ENCODE assay signal across 9 mouse cellular contexts in genomic region chr7:28410841-28411475, GRCm38 (mm10). TPM values are rescaled to one million over a fixed set of nuclear protein-coding genes. Genes with fewer than 3 reads are reported as not detected.
A peak's percentile ranks its signal among the peaks of the same experiment; 100 is the strongest.
DNase-seq lines count a peak whose midpoint lies in the region; ATAC-seq and TF ChIP-seq lines count a peak whose summit lies in the region.
"Had no signal": no experiment of that assay in that cellular context is flagged by ENCODE, and none has a peak within 500 bp of the region (broad histone marks: within the 10 kb centered on the region; RNA-seq: fewer than 3 reads in every experiment).

No protein-coding gene starts in this region.

- no peaks in the 10 kb centered on the region for H3K27me3 ChIP-seq in heart, embryonic 15.5 days
- H3K27me3 ChIP-seq in liver, postnatal 0 days (ENCODE audit: insufficient read depth, low read length), result no peaks in the 10 kb centered on the region
- H3K27me3 ChIP-seq in limb, embryonic 10.5 days (ENCODE audit: low read depth, poor library complexity, severe bottlenecking), result no peaks in the 10 kb centered on the region

- no peak overlapping the region for H3K4me2 ChIP-seq in heart, embryonic 15.5 days
- H3K4me2 ChIP-seq in liver, postnatal 0 days (ENCODE audit: low read depth, low read length), result no peak overlapping the region

- no peak for TF ChIP-seq CTCF in liver, postnatal 0 days (IDR thresholded peaks at IDR 0.05; ENCODE audit: low read depth)

- no peak for TF ChIP-seq EP300 in liver, postnatal 0 days (IDR thresholded peaks at IDR 0.05; ENCODE audit: low read depth)

- no peak for ATAC-seq in heart, embryonic 15.5 days (replicated peaks; ENCODE audit: insufficient number of reproducible peaks, insufficient read depth, low FRiP score, low read depth)
- ATAC-seq in liver, postnatal 0 days, result no peak

- peaks cover 17% of the 10 kb centered on the region for H3K4me1 ChIP-seq in heart, embryonic 15.5 days (replicated peaks)
- no peaks in the 10 kb centered on the region for H3K4me1 ChIP-seq in liver, postnatal 0 days (ENCODE audit: insufficient read depth)
- H3K4me1 ChIP-seq in limb, embryonic 10.5 days, result no peaks in the 10 kb centered on the region
- H3K4me1 ChIP-seq: forebrain, embryonic 10.5 days had no signal

- no peak overlapping the region; the same call in 1 of the 2 replicates for H3K9ac ChIP-seq in heart, embryonic 15.5 days
- no peak overlapping the region for H3K9ac ChIP-seq in liver, postnatal 0 days (replicated peaks)

- no peaks in the 10 kb centered on the region for H3K9me3 ChIP-seq in heart, embryonic 15.5 days (replicated peaks)
- no peaks in the 10 kb centered on the region for H3K9me3 ChIP-seq in liver, postnatal 0 days (ENCODE audit: low read length)
- no peaks in the 10 kb centered on the region for H3K9me3 ChIP-seq in limb, embryonic 10.5 days (replicated peaks)
- H3K9me3 ChIP-seq: forebrain, embryonic 10.5 days had no signal

- H3K27ac ChIP-seq in heart, embryonic 15.5 days, result peak overlapping the region; percentile 51
- H3K27ac ChIP-seq in liver, postnatal 0 days (ENCODE audit: low read depth), result peak overlapping the region; percentile 52
- H3K27ac ChIP-seq in limb, embryonic 10.5 days, result no peak overlapping the region
- H3K27ac ChIP-seq: forebrain, embryonic 10.5 days had no signal

- DNase-seq in urinary bladder, postnatal 14 days (ENCODE audit: low spot score), result peak; percentile 75
- DNase-seq in urinary bladder, adult 2 months (ENCODE audit: low spot score), result no peak
- no peak for DNase-seq in liver, postnatal 0 days
- peak; percentile 84 for DNase-seq in testis, postnatal 14 days (ENCODE audit: low spot score)
- DNase-seq in limb, embryonic 10.5 days (ENCODE audit: low spot score), result no peak
- no peak for DNase-seq in right cerebral cortex, adult 2 months (ENCODE audit: low spot score in 2 of 2)
- DNase-seq in cerebellum, adult 11-12 months, result no peak

- H3K4me3 ChIP-seq in heart, embryonic 15.5 days, result no peak overlapping the region
- no peak overlapping the region for H3K4me3 ChIP-seq in liver, postnatal 0 days (ENCODE audit: low read depth, low read length)
- no peak overlapping the region for H3K4me3 ChIP-seq in limb, embryonic 10.5 days
- H3K4me3 ChIP-seq: forebrain, embryonic 10.5 days had no signal

- 67% methylated on average over 3 of the region's 3 CpGs for WGBS in heart, embryonic 15.5 days
- 81% methylated on average over 3 of the region's 3 CpGs for WGBS in liver, postnatal 0 days (ENCODE audit: insufficient replicate concordance)
- WGBS in limb, embryonic 10.5 days, result 92% methylated on average over 3 of the region's 3 CpGs

- peaks cover 67% of the 10 kb centered on the region for H3K36me3 ChIP-seq in heart, embryonic 15.5 days
- peaks cover 64% of the 10 kb centered on the region for H3K36me3 ChIP-seq in liver, postnatal 0 days (replicated peaks; ENCODE audit: insufficient read depth, low read length)
- H3K36me3 ChIP-seq in limb, embryonic 10.5 days, result peaks cover 97% of the 10 kb centered on the region

RNA-seq across cellular contexts. Expression of gene Paf1, which starts 18.2 kb away (rescaled TPM):
- polyA plus RNA-seq in urinary bladder, adult 2 months (2012; rRNA removed), result 108 and 130 TPM in 2 replicates
- 66.8 and 73.0 TPM in 2 replicates for polyA plus RNA-seq in heart, embryonic 15.5 days (2015; fragmentation: Nextera tagmentation; extraction: Ambion mirVana)
- polyA plus RNA-seq in liver, postnatal 0 days (2015; fragmentation: Nextera tagmentation; extraction: Ambion mirVana), result 16.9 and 21.1 TPM in 2 replicates
- polyA plus RNA-seq in limb, embryonic 10.5 days (2016; fragmentation: Nextera tagmentation; extraction: Ambion mirVana), result 81.3 and 91.5 TPM in 2 replicates

RNA-seq across cellular contexts. Expression of gene Med29, which starts 18.4 kb away (rescaled TPM):
- polyA plus RNA-seq in urinary bladder, adult 2 months (2012; rRNA removed), result 25.6 and 30.8 TPM in 2 replicates
- polyA plus RNA-seq in heart, embryonic 15.5 days (2015; fragmentation: Nextera tagmentation; extraction: Ambion mirVana), result 42.0 and 45.7 TPM in 2 replicates
- 18.0 and 18.6 TPM in 2 replicates for polyA plus RNA-seq in liver, postnatal 0 days (2015; fragmentation: Nextera tagmentation; extraction: Ambion mirVana)
- 65.1 and 67.0 TPM in 2 replicates for polyA plus RNA-seq in limb, embryonic 10.5 days (2016; fragmentation: Nextera tagmentation; extraction: Ambion mirVana)

RNA-seq across cellular contexts. Expression of gene Gmfg, which starts 26.3 kb away (rescaled TPM):
- 18.6 and 20.7 TPM in 2 replicates for polyA plus RNA-seq in urinary bladder, adult 2 months (2012; rRNA removed)
- 9.6 and 20.9 TPM in 2 replicates for polyA plus RNA-seq in heart, embryonic 15.5 days (2015; fragmentation: Nextera tagmentation; extraction: Ambion mirVana)
- polyA plus RNA-seq in liver, postnatal 0 days (2015; fragmentation: Nextera tagmentation; extraction: Ambion mirVana), result 75.4 and 81.4 TPM in 2 replicates
- 6.8 and 7.7 TPM in 2 replicates for polyA plus RNA-seq in limb, embryonic 10.5 days (2016; fragmentation: Nextera tagmentation; extraction: Ambion mirVana)

RNA-seq across cellular contexts. Expression of gene Zfp36, which starts 30.9 kb away (rescaled TPM):
- 33.5 and 34.1 TPM in 2 replicates for polyA plus RNA-seq in urinary bladder, adult 2 months (2012; rRNA removed)
- 13.6 and 14.7 TPM in 2 replicates for polyA plus RNA-seq in heart, embryonic 15.5 days (2015; fragmentation: Nextera tagmentation; extraction: Ambion mirVana)
- polyA plus RNA-seq in liver, postnatal 0 days (2015; fragmentation: Nextera tagmentation; extraction: Ambion mirVana), result 13.5 and 21.1 TPM in 2 replicates
- 7.5 and 7.9 TPM in 2 replicates for polyA plus RNA-seq in limb, embryonic 10.5 days (2016; fragmentation: Nextera tagmentation; extraction: Ambion mirVana)

RNA-seq across cellular contexts. Expression of gene Plekhg2, which starts 38.6 kb away (rescaled TPM):
- 11.7 and 23.9 TPM in 2 replicates for polyA plus RNA-seq in urinary bladder, adult 2 months (2012; rRNA removed)
- 34.3 and 46.7 TPM in 2 replicates for polyA plus RNA-seq in heart, embryonic 15.5 days (2015; fragmentation: Nextera tagmentation; extraction: Ambion mirVana)
- polyA plus RNA-seq in liver, postnatal 0 days (2015; fragmentation: Nextera tagmentation; extraction: Ambion mirVana), result 2.8 and 3.9 TPM in 2 replicates
- 90.5 and 118 TPM in 2 replicates for polyA plus RNA-seq in limb, embryonic 10.5 days (2016; fragmentation: Nextera tagmentation; extraction: Ambion mirVana)

Comparison
In these comparisons a context has a peak if more than half of its experiments do, and no peak if none do; other contexts are left out.
1. DNase-seq: peak in urinary bladder, postnatal 14 days (single experiment) and testis, postnatal 14 days (single experiment); none in urinary bladder, adult 2 months (single experiment), liver, postnatal 0 days (single experiment), limb, embryonic 10.5 days (single experiment), right cerebral cortex, adult 2 months (0 of 2) and cerebellum, adult 11-12 months (single experiment).